Mouse (Mus musculus) CH12.LX (cell line): ENCODE measurements around the gene Gm10964. TPM values are rescaled to one million over a fixed set of nuclear protein-coding genes. Genes with fewer than 3 reads are reported as not detected.

Source experiments
- DNase-seq: peaks from one replicate; pipeline ENCODE4 v3.0.0-alpha.2; 2013; ENCODE audit errors: extremely low read depth
- H3K27ac ChIP-seq: 2 replicates; pipeline ENCODE4 v1.5.1; 2012; ENCODE audit warnings: low read depth, mild to moderate bottlenecking, control low read depth, moderate library complexity; ENCODE audit not compliant: insufficient read depth
- H3K27me3 ChIP-seq: replicated peaks from 2 replicates; pipeline ENCODE3; 2012; ENCODE audit warnings: inconsistent platforms
- H3K36me3 ChIP-seq, 2 experiments: replicated peaks in 1 of 2; 2 replicates each; pipeline versions ENCODE3 to v1.6.1; 2012; ENCODE audit warnings: inconsistent platforms in 1 of 2, low read length in 1 of 2, mild to moderate bottlenecking in 1 of 2, mixed read lengths in 1 of 2, moderate library complexity in 1 of 2; ENCODE audit not compliant: control insufficient read depth in 1 of 2, insufficient read depth in 1 of 2
- H3K4me1 ChIP-seq, 2 experiments: 2 replicates each; pipeline ENCODE4 v1.6.1; 2012; ENCODE audit warnings: inconsistent platforms in 1 of 2, moderate library complexity in 1 of 2; ENCODE audit not compliant: insufficient read depth in 2 of 2, control insufficient read depth in 1 of 2
- H3K4me2 ChIP-seq: 2 replicates; pipeline ENCODE4 v1.6.1; 2012; ENCODE audit warnings: low read depth, mild to moderate bottlenecking, control low read depth; ENCODE audit not compliant: poor library complexity, insufficient read depth, severe bottlenecking
- H3K4me3 ChIP-seq, 3 experiments: fragments of 150-350 bp in 1 of 3; sonication (generic) in 1 of 3; replicated peaks in 1 of 3; 2 replicates each; pipeline versions ENCODE3 to v1.5.1; 2011 to 2012; ENCODE audit warnings: low read depth in 2 of 3, low read length in 2 of 3, mild to moderate bottlenecking in 2 of 3, moderate library complexity in 2 of 3, control low read depth in 1 of 3, improper control_type of control experiment in 1 of 3, inconsistent platforms in 1 of 3, mixed read lengths in 1 of 3; ENCODE audit not compliant: poor library complexity in 1 of 3
- H3K79me2 ChIP-seq: replicated peaks from 2 replicates; pipeline ENCODE4 v1.6.1; 2012; ENCODE audit warnings: mild to moderate bottlenecking, moderate library complexity; ENCODE audit not compliant: control insufficient read depth, poor library complexity, insufficient read depth, severe bottlenecking; ENCODE audit errors: extremely low read depth
- H3K9ac ChIP-seq: 2 replicates; pipeline ENCODE4 v1.6.1; 2012; ENCODE audit warnings: low read depth, mild to moderate bottlenecking, control low read depth, moderate library complexity; ENCODE audit not compliant: insufficient read depth
- H3K9me3 ChIP-seq: replicated peaks from 2 replicates; pipeline ENCODE3; 2012; ENCODE audit warnings: low read length, inconsistent platforms, mixed read lengths
- CHD1 ChIP-seq: IDR thresholded peaks from 2 replicates; pipeline ENCODE4 v1.6.1; 2012; ENCODE audit warnings: low read depth, low read length, improper control_type of control experiment, inconsistent platforms
- E2F4 ChIP-seq: IDR thresholded peaks from 2 replicates; pipeline ENCODE4 v1.6.1; 2011; ENCODE audit warnings: low read depth, low read length, improper control_type of control experiment; ENCODE audit not compliant: insufficient replicate concordance
- ELF1 ChIP-seq: IDR thresholded peaks from 2 replicates; pipeline ENCODE4 v1.6.1; 2014; ENCODE audit warnings: low read depth, mild to moderate bottlenecking, inconsistent platforms, low read length, improper control_type of control experiment
- EP300 ChIP-seq: IDR thresholded peaks from 2 replicates; pipeline ENCODE4 v1.6.1; 2011; ENCODE audit warnings: low read length, improper control_type of control experiment
- ETS1 ChIP-seq: conservative IDR thresholded peaks from 2 replicates; pipeline ENCODE4 v1.6.1; 2012; ENCODE audit warnings: low read depth, mild to moderate bottlenecking, inconsistent platforms, low read length, improper control_type of control experiment, moderate library complexity
- GABPA ChIP-seq: IDR thresholded peaks from 2 replicates; pipeline ENCODE4 v1.6.1; 2012; ENCODE audit warnings: low read depth, low read length, improper control_type of control experiment, inconsistent platforms; ENCODE audit not compliant: insufficient replicate concordance
- MAFK ChIP-seq: IDR thresholded peaks from 2 replicates; pipeline ENCODE4 v1.6.1; 2011; ENCODE audit warnings: low read length, improper control_type of control experiment; ENCODE audit not compliant: insufficient replicate concordance
- MAX ChIP-seq: IDR thresholded peaks from 2 replicates; pipeline ENCODE4 v1.6.1; 2011; ENCODE audit warnings: low read length, improper control_type of control experiment
- MAZ ChIP-seq: IDR thresholded peaks from 2 replicates; pipeline ENCODE4 v1.6.1; 2012; ENCODE audit warnings: low read depth, mild to moderate bottlenecking, inconsistent platforms, low read length, improper control_type of control experiment, moderate library complexity
- MEF2A ChIP-seq: IDR thresholded peaks from 2 replicates; pipeline ENCODE4 v1.6.1; 2014; ENCODE audit warnings: low read depth, mild to moderate bottlenecking, inconsistent platforms, low read length, improper control_type of control experiment, borderline replicate concordance
- MXI1 ChIP-seq: IDR thresholded peaks from 2 replicates; pipeline ENCODE4 v1.6.1; 2011; ENCODE audit warnings: mild to moderate bottlenecking, low read depth, low read length, improper control_type of control experiment
- RAD21 ChIP-seq: IDR thresholded peaks from 2 replicates; pipeline ENCODE4 v1.6.1; 2011; ENCODE audit warnings: low read depth, mild to moderate bottlenecking, low read length, improper control_type of control experiment, moderate library complexity
- RCOR1 ChIP-seq: conservative IDR thresholded peaks from 2 replicates; pipeline ENCODE4 v1.6.1; 2012; ENCODE audit warnings: low read depth, mild to moderate bottlenecking, inconsistent platforms, low read length, improper control_type of control experiment
- TBP ChIP-seq: conservative IDR thresholded peaks from 2 replicates; pipeline ENCODE4 v1.6.1; 2011; ENCODE audit warnings: low read depth, low read length, improper control_type of control experiment
- USF2 ChIP-seq: conservative IDR thresholded peaks from 2 replicates; pipeline ENCODE4 v1.6.1; 2011; ENCODE audit warnings: low read depth, low read length, improper control_type of control experiment
- dilution Hi-C: fragments of 300-500 bp; cut with MboI; formaldehyde crosslinking; loops from 2 replicates; pipeline ENCODE4 v1.14.3; 2020; ENCODE audit warnings: low sequenced_read_pairs; ENCODE audit not compliant: extremely low pct_unique_long_range_greater_than_20kb, extremely low pct_ligation_motif_present
- in situ Hi-C: fragments of 300-500 bp; cut with MboI; formaldehyde crosslinking; loops from 3 replicates; pipeline ENCODE4 v1.14.3; 2019; ENCODE audit warnings: low sequenced_read_pairs, low pct_ligation_motif_present, low pct_unique_long_range_greater_than_20kb, mixed read lengths
- polyA plus RNA-seq: library from polyadenylated mRNA; unstranded; fragments of >175 nt; gene quantifications from 2 replicates; pipeline ENCODE4 v1.2.1, GENCODE M21; 2012; ENCODE audit warnings: low read depth; ENCODE audit not compliant: insufficient read length
- total RNA-seq, 2 experiments: library from RNA; depleted of rRNA; stranded (reverse); fragments of 300-350 nt in 1 of 2; fragments of >200 nt in 1 of 2; gene quantifications; 2 replicates each; pipeline ENCODE4 v1.2.3; 2012 to 2014

Gene Gm10964
- total and polyA plus RNA-seq, 3 experiments = not detected

DNA sequence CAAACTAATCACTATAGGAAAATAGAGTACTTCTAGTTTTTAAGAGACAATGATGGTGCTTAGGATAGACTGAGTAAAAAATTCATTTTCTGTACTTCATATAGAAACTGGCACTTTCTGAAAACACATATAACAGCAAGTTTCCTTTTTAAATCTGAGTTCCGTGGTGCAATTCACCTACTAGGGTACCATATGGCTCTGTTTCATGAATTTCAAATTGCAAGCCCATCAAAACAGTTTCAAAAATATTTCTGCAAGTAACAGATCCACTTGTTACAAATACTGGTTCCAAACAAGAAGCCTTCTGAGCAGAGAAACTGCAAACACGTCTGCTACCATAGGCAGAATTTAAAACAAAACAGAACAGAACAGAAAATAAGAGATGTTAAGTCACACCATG is 12.4 kb downstream of the Gm10964 start:
- H3K4me2 ChIP-seq = no peak overlapping the region
- dilution Hi-C loops = no loop called here
- H3K9me3 ChIP-seq = no peaks in the 10 kb centered on the region
- H3K27ac ChIP-seq = no peak overlapping the region
- H3K79me2 ChIP-seq = no peaks in the 10 kb centered on the region
- TF ChIP-seq MAFK = no peak
- no peak for TF ChIP-seq MAZ
- TF ChIP-seq EP300 = no peak
- TF ChIP-seq RCOR1 = no peak
- no peak for TF ChIP-seq TBP
- no peak for TF ChIP-seq E2F4
- TF ChIP-seq ELF1 = no peak
- no peak for TF ChIP-seq ETS1
- TF ChIP-seq USF2 = no peak
- no peak for TF ChIP-seq GABPA
- no peak for TF ChIP-seq MAX
- peaks cover 64 to 95% of the 10 kb centered on the region in 2 experiments for H3K36me3 ChIP-seq
- H3K27me3 ChIP-seq = no peaks in the 10 kb centered on the region
- DNase-seq = no peak
- no peak overlapping the region for H3K9ac ChIP-seq
- no peak overlapping the region for H3K4me3 ChIP-seq
- in situ Hi-C loops = loop anchor here (5.0 kb wide), 1 partner anchor 36 kb away; no protein-coding TSS in a partner anchor
- H3K4me1 ChIP-seq = peaks cover 3 to 9% of the 10 kb centered on the region in 2 experiments; a peak in 2 of 4 replicates

DNA sequence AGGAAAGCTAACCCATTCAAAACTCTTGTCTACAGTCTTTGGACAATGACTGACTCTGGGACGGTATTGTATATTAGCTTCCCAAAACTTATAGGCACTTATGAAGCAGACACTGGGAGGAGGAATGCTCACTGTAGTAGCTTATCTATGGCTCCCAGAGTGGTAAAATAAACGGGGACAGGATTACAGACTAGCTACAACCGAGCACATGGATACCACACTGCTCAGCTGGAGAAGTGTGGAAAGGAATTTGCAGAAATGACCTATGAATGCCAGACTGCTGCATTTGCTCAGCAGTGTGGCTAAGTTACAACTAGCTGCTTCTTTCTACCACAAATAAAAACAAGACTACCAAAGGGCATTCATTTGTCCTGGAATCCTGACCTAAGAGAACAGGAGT is 16.2 kb downstream of the Gm10964 start:
- Histone ChIP-seq H3K9ac (no peak overlapping the region), H3K79me2 (no peaks in the 10 kb centered on the region; the same call in 1 of the 2 replicates), H3K36me3 (peaks cover 63 to 94% of the 10 kb centered on the region in 2 experiments), H3K4me2 (no peak overlapping the region), H3K27ac (no peak overlapping the region), H3K4me1 (no peaks in the 10 kb centered on the region)
- dilution Hi-C loops = no loop called here
- TF ChIP-seq MAX (no peak), EP300 (no peak), MAFK (no peak)
- TF ChIP-seq, all 38 proteins: peak for 0
- Histone ChIP-seq H3K27me3 (no peaks in the 10 kb centered on the region), H3K9me3 (no peaks in the 10 kb centered on the region), H3K4me3 (no peak overlapping the region)
- DNase-seq = no peak
- in situ Hi-C loops = no loop called here

- TF ChIP-seq RCOR1 (no peak), TBP (no peak), MXI1 (no peak), E2F4 (no peak), MEF2A (no peak), RAD21 (no peak), CHD1 (no peak)
- no peak overlapping the region for H3K4me2 ChIP-seq
- no peaks in the 10 kb centered on the region for H3K27me3 ChIP-seq
- H3K79me2 ChIP-seq = no peaks in the 10 kb centered on the region; the same call in 1 of the 2 replicates
- no peak overlapping the region for H3K27ac ChIP-seq
- no peaks in the 10 kb centered on the region; a peak in 1 of 4 replicates for H3K4me1 ChIP-seq
- H3K9ac ChIP-seq = no peak overlapping the region
- H3K36me3 ChIP-seq = peaks cover 66 to 92% of the 10 kb centered on the region in 2 experiments
- dilution Hi-C loops = no loop called here
- no peak for DNase-seq
- in situ Hi-C loops = no loop called here
- no peaks in the 10 kb centered on the region for H3K9me3 ChIP-seq
- no peak overlapping the region for H3K4me3 ChIP-seq
Observed at GRCm38 (mm10) chr3:103756920-103757319, 17.8 kb downstream of the Gm10964 start.
